Mouse (Mus musculus) heart, embryonic 15.5 days (tissue): Measurements from ENCODE around the gene Gatad2b. TPM values are rescaled to one million over a fixed set of nuclear protein-coding genes. Genes with fewer than 3 reads are reported as not detected.
"Not testable (repeated sequence)": the region's sequence is repeated elsewhere in the genome, so short reads cannot be mapped to it uniquely, and the experiment has no call there.

Source experiments
- ATAC-seq: fragments of 200-750 bp; cut with Nextera tagmentation; replicated peaks from 2 replicates; pipeline ENCODE4 v1.8.0; 2017; ENCODE audit warnings: low read depth, moderate TSS enrichment; ENCODE audit not compliant: insufficient number of reproducible peaks, insufficient read depth, low FRiP score
- H3K27ac ChIP-seq: fragments of 300-500 bp; sonication (generic); 2 replicates; pipeline ENCODE4 v1.5.1; 2015; ENCODE audit warnings: mild to moderate bottlenecking, inconsistent platforms
- H3K27me3 ChIP-seq: fragments of 300-500 bp; sonication (generic); 2 replicates; pipeline ENCODE4 v1.6.1; 2015; ENCODE audit warnings: inconsistent platforms
- H3K36me3 ChIP-seq: fragments of 300-500 bp; sonication (generic); 2 replicates; pipeline ENCODE4 v1.6.1; 2015; ENCODE audit warnings: mild to moderate bottlenecking, inconsistent platforms
- H3K4me1 ChIP-seq: fragments of 300-500 bp; sonication (generic); replicated peaks from 2 replicates; pipeline ENCODE4 v1.6.1; 2015; ENCODE audit warnings: inconsistent platforms
- H3K4me2 ChIP-seq: fragments of 300-500 bp; sonication (generic); 2 replicates; pipeline ENCODE4 v1.6.1; 2015; ENCODE audit warnings: inconsistent platforms, mild to moderate bottlenecking, moderate library complexity
- H3K4me3 ChIP-seq: fragments of 300-500 bp; sonication (generic); 2 replicates; pipeline ENCODE4 v1.5.1; 2015; ENCODE audit warnings: mild to moderate bottlenecking, inconsistent platforms
- H3K9ac ChIP-seq: fragments of 300-500 bp; sonication (generic); 2 replicates; pipeline ENCODE4 v1.6.1; 2015; ENCODE audit warnings: mild to moderate bottlenecking, inconsistent platforms
- H3K9me3 ChIP-seq: fragments of 300-500 bp; sonication (generic); replicated peaks from 2 replicates; pipeline ENCODE4 v1.6.1; 2016; ENCODE audit warnings: inconsistent platforms
- WGBS: fragments of 180-500 bp; shearing (Covaris S2); methylation state at CpG from one replicate; pipeline ENCODE4 v1.1.7; 2015; ENCODE audit warnings: mixed read lengths; 5-methylcytosine and 5-hydroxymethylcytosine counted together
- polyA plus RNA-seq: library from polyadenylated mRNA; unstranded; fragments of >200 nt; fragmentation: Nextera tagmentation; extraction: Ambion mirVana; gene quantifications from 2 replicates; pipeline ENCODE4 v1.2.1, GENCODE M21; 2015

The Gatad2b gene
- polyA plus RNA-seq, 1 experiment from 2014 or later: 7.1 TPM

DNA sequence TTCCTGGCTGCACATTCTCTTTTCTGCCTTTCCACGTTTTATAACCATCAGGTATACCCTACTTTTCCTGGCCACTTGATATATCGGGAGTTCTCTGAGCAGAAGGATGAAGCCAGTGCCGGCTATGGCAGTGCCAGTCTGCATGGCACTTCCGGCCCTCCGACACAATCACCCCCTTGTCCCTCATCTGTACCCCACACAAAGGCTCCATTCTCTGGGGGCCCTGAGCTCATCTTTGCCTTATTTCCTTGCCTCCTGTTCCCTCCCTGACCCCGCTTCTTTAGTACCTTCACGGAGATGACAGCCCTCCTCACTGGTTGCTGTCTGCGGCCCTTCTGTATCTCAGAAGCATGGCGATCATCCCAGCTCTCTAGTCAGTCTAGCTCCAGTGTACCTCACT, 12.3 kb upstream of the Gatad2b start:
- peaks cover 50% of the 10 kb centered on the region for H3K36me3 ChIP-seq
- 90% methylated on average over 9 of the region's 9 CpGs for WGBS

DNA sequence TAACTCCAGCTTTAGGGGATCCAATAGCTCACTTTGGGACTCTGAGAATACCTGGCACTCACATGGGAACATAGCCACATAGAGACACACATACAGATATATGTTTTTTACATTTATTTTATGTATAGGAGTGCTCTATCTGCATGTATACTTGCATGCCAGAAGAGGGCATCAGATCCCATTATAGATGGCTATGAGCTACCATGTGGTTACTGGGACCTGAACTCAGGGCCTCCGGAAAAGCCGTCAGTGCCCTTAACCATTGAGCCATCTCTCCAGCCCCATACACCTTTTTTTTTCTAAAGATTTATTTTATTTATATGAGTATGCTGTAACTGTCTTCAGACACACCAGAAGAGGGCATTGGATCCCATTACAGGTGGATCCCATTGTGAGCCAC, 8.8 kb upstream of the Gatad2b start:
- no peak for ATAC-seq
- no peak overlapping the region for H3K27ac ChIP-seq
- peaks cover 20% of the 10 kb centered on the region for H3K36me3 ChIP-seq
- H3K4me2 ChIP-seq: no peak overlapping the region
- no peak overlapping the region for H3K4me3 ChIP-seq
- no peaks in the 10 kb centered on the region for H3K27me3 ChIP-seq
- no peak overlapping the region for H3K9ac ChIP-seq
- H3K4me1 ChIP-seq: no peaks in the 10 kb centered on the region
- WGBS: 94% methylated on average over 2 of the region's 2 CpGs
- H3K9me3 ChIP-seq: no peaks in the 10 kb centered on the region

More for the DNA sequence above, 12.3 kb upstream of the Gatad2b start:
- Histone ChIP-seq H3K9me3 (no peaks in the 10 kb centered on the region), H3K27me3 (no peaks in the 10 kb centered on the region), H3K27ac (no peak overlapping the region), H3K4me2 (no peak overlapping the region), H3K4me3 (no peak overlapping the region), H3K9ac (no peak overlapping the region), H3K4me1 (0 out of 2 replicates have a peak, but pooled peaks cover 3% of the 10 kb centered on the region)
- ATAC-seq: no peak

GRCm38 (mm10) chr3:90289403-90289802, 3.6 kb upstream of the Gatad2b start:
- not testable (repeated sequence) for H3K36me3 ChIP-seq, H3K4me3 ChIP-seq, H3K9me3 ChIP-seq, ATAC-seq, H3K9ac ChIP-seq, H3K4me2 ChIP-seq, H3K27ac ChIP-seq, H3K27me3 ChIP-seq
- 68% methylated on average over 3 of the region's 3 CpGs for WGBS
- H3K4me1 ChIP-seq: peaks cover 12% of the 10 kb centered on the region

GRCm38 (mm10) chr3:90290602-90291001, 2.4 kb upstream of the Gatad2b start:
- peaks cover 24% of the 10 kb centered on the region for H3K4me1 ChIP-seq
- H3K27me3 ChIP-seq: no peaks in the 10 kb centered on the region
- H3K36me3 ChIP-seq: no peaks in the 10 kb centered on the region
- 67% methylated on average over 1 of the region's 1 CpGs for WGBS
- no peak overlapping the region for H3K9ac ChIP-seq
- no peaks in the 10 kb centered on the region for H3K9me3 ChIP-seq
- no peak overlapping the region for H3K4me3 ChIP-seq
- no peak overlapping the region for H3K27ac ChIP-seq
- no peak overlapping the region for H3K4me2 ChIP-seq
- ATAC-seq: no peak

DNA sequence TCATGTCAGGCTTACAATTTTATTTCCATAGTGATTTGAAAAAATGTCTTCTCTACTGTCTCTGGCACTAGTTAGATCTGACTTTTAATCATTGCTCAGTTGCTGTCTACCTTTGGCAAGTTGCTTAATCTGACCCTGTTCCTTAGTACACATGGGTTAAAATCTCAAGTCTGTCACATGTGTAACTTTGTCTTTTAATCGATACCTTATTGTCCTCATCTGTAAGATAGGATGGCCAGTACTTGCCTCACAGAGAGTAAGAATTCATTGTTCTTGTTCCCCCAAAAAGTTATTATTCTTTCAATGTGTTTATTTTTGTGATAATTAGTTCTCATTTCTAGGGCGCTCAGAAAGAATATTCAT, 1.0 kb upstream of the Gatad2b start:
- no peak for ATAC-seq
- Histone ChIP-seq H3K4me3 (peak overlapping the region; percentile 62), H3K4me1 (peaks cover 33% of the 10 kb centered on the region), H3K36me3 (no peaks in the 10 kb centered on the region), H3K4me2 (peak overlapping the region; percentile 70), H3K9me3 (no peaks in the 10 kb centered on the region), H3K27ac (peak overlapping the region; percentile 92), H3K27me3 (no peaks in the 10 kb centered on the region), H3K9ac (peak overlapping the region; percentile 63)
- 37% methylated on average over 2 of the region's 2 CpGs for WGBS

DNA sequence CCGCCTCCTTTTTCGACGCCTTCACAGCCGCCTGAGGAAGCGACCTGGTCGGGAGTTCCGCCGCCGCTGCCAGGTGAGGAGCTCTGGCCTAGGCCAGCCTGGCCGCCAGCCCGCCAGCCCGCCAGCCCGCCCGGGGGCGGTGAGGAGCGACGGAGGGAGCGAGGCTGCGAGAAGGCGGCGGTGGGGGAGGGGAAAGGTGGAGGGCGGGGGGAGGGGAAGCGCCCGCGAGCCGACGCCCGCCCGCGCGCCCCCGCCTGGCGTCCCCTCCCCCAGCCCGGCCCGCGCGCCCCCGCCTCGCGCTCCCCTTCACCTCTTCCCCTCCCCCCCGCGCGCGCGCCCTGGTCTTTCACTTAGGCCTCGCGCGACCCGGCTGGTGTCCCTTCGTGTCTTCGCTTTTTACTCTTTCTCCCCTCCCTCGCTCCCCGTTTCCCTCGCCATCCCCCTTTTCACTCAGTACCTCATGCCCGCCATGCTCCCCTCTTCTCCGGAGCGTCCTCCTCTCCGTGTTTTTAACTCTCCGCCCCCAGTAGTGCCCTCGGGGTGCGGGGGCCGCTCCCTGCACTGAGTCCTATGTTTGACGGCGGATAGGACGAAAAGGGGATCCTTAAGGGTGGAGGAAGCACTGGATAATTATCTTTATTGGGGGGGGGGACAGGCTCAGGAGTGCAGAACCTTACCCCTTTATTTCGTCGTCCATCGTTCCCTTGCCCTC, 530 bp downstream of the Gatad2b start:
- H3K4me1 ChIP-seq: peaks cover 38% of the 10 kb centered on the region
- no peaks in the 10 kb centered on the region for H3K36me3 ChIP-seq
- peak overlapping the region; percentile 74 for H3K4me2 ChIP-seq
- H3K4me3 ChIP-seq: peak overlapping the region; percentile 93
- peak; percentile 12 for ATAC-seq
- H3K27ac ChIP-seq: peak overlapping the region; percentile 97
- WGBS: under 1% methylated on average over 27 of the region's 68 CpGs
- peak overlapping the region; percentile 95 for H3K9ac ChIP-seq
- no peaks in the 10 kb centered on the region for H3K27me3 ChIP-seq
- no peaks in the 10 kb centered on the region for H3K9me3 ChIP-seq

DNA sequence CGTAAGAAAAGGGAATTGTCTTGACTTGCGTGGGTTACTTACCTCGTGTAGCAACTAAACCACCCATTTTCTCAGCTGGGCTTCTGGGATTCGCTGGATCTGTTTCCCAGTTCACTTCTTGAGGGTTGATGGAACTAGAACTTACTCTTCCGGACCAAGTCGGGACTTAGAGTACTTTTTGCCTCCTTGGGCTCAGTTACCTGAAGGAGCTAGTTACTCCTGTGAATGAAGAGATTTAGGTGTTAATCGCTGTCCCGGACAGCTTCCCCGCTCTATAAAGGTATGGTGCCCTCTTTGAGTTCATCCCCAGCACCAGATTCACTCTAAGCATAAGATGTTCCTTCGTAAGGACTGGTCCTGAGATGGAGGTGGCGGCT, 1.1 kb downstream of the Gatad2b start:
- Histone ChIP-seq H3K27me3 (no peaks in the 10 kb centered on the region), H3K9me3 (no peaks in the 10 kb centered on the region), H3K4me2 (peak overlapping the region; percentile 74), H3K4me3 (peak overlapping the region; percentile 93), H3K4me1 (peaks cover 38% of the 10 kb centered on the region), H3K27ac (peak overlapping the region; percentile 97), H3K9ac (peak overlapping the region; percentile 95), H3K36me3 (no peaks in the 10 kb centered on the region)
- 1% methylated on average over 11 of the region's 11 CpGs for WGBS
- no peak for ATAC-seq

- Histone ChIP-seq H3K27me3 (no peaks in the 10 kb centered on the region), H3K4me3 (peak overlapping the region; percentile 93), H3K4me1 (peaks cover 38% of the 10 kb centered on the region), H3K9ac (no peak overlapping the region), H3K27ac (no peak overlapping the region), H3K4me2 (peak overlapping the region; percentile 74), H3K9me3 (no peaks in the 10 kb centered on the region), H3K36me3 (no peaks in the 10 kb centered on the region)
- ATAC-seq: no peak
- WGBS: 51% methylated on average over 2 of the region's 2 CpGs
Observed at GRCm38 (mm10) chr3:90294651-90295050, 1.7 kb downstream of the Gatad2b start.

DNA sequence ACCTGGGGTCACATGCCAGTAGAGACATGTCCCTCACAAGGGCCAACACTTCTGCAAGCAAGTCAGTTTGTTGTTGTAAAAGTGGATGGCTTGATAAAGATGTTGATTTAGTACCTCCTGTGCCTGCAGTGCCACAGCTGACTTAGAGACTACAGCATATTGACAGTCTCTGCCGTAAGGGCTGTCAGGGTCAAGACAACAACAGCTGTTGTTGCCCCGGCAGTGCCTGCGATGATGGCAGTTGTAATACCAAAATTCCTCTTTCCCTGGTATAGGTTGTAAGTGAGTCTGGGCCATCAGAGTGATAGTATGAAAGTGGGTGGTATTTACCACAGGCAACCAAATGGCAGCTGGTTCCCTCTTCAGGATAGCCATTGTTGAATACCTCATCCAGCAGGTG, 12.8 kb downstream of the Gatad2b start:
- H3K27me3 ChIP-seq: no peaks in the 10 kb centered on the region
- H3K27ac ChIP-seq: no peak overlapping the region
- WGBS: 67% methylated on average over 3 of the region's 3 CpGs
- no peaks in the 10 kb centered on the region for H3K9me3 ChIP-seq
- H3K4me2 ChIP-seq: no peak overlapping the region
- H3K9ac ChIP-seq: no peak overlapping the region
- H3K36me3 ChIP-seq: no peaks in the 10 kb centered on the region
- H3K4me3 ChIP-seq: no peak overlapping the region
- H3K4me1 ChIP-seq: 0 out of 2 replicates have a peak, but pooled peaks cover 2% of the 10 kb centered on the region
- no peak for ATAC-seq

DNA sequence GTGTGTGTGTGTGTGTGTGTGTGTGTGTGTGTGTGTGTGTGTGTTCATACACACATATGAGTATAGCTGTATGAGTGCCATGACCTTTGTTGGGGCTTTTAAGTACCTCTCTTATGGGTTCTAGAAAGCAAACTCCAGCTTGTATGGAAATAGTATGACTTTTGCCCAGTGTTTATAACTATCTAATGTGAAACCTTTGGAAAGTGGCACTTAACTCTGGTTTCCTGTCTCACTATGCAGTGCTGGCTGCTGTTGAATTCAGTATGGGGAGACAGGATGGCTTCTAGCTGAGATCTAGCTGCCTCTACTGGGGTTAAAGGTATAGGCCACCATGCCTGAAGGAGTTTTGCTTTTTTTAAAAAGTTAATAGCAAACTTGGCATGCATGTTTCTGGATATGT, 16.6 kb downstream of the Gatad2b start:
- H3K4me3 ChIP-seq: no peak overlapping the region
- no peak overlapping the region for H3K4me2 ChIP-seq
- 0 out of 2 replicates have a peak overlapping the region, but pooled peaks have one; percentile 32 for H3K27ac ChIP-seq
- H3K27me3 ChIP-seq: no peaks in the 10 kb centered on the region
- no peaks in the 10 kb centered on the region for H3K9me3 ChIP-seq
- H3K4me1 ChIP-seq: peaks cover 2% of the 10 kb centered on the region; the same call in 1 of the 2 replicates
- H3K36me3 ChIP-seq: no peaks in the 10 kb centered on the region
- ATAC-seq: no peak
- no peak overlapping the region for H3K9ac ChIP-seq

- H3K9me3 ChIP-seq: no peaks in the 10 kb centered on the region
- H3K4me3 ChIP-seq: no peak overlapping the region
- no peak overlapping the region for H3K4me2 ChIP-seq
- ATAC-seq: no peak
- no peaks in the 10 kb centered on the region for H3K36me3 ChIP-seq
- H3K4me1 ChIP-seq: peaks cover 2% of the 10 kb centered on the region; the same call in 1 of the 2 replicates
- H3K27me3 ChIP-seq: no peaks in the 10 kb centered on the region
- H3K27ac ChIP-seq: no peak overlapping the region
- H3K9ac ChIP-seq: no peak overlapping the region
Observed at GRCm38 (mm10) chr3:90313367-90313766, 20.4 kb downstream of the Gatad2b start.

- Histone ChIP-seq H3K9ac (no peak overlapping the region), H3K9me3 (no peaks in the 10 kb centered on the region), H3K4me2 (no peak overlapping the region), H3K36me3 (no peaks in the 10 kb centered on the region), H3K4me1 (peaks cover under 1% of the 10 kb centered on the region; the same call in 1 of the 2 replicates), H3K4me3 (no peak overlapping the region), H3K27ac (no peak overlapping the region), H3K27me3 (no peaks in the 10 kb centered on the region)
- ATAC-seq: no peak
Observed at GRCm38 (mm10) chr3:90314241-90314640, 21.3 kb downstream of the Gatad2b start.
